Mouse (Mus musculus): Measurements from ENCODE around the gene Odf3l1.

The Odf3l1 gene

DNA sequence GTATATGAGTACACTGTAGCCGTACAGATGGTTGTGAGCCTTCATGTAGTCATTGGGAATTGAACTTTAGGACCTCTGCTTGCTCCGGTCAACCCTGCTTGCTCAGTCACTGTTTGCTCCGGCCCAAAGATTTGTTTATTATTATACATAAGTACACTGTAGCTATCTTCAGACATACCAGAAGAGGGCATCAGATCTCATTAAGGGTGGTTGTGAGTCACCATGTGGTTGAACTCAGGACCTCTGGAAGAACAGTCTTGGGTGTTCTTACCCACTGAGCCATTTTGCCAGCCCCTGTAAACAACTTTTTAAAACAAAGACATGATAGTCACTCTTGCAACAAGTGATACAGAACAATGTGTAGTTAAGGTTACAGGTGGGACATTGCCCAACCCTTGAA is 32.6 kb downstream of the Odf3l1 start:
- Histone ChIP-seq H3K4me3 (replicated peaks; ENCODE audit: low read length) (no peak overlapping the region), H3K27me3 (ENCODE audit: insufficient read depth, low read length) (peaks cover 52% of the 10 kb centered on the region), H3K9me3 (ENCODE audit: low read length) (no peaks in the 10 kb centered on the region)

DNA sequence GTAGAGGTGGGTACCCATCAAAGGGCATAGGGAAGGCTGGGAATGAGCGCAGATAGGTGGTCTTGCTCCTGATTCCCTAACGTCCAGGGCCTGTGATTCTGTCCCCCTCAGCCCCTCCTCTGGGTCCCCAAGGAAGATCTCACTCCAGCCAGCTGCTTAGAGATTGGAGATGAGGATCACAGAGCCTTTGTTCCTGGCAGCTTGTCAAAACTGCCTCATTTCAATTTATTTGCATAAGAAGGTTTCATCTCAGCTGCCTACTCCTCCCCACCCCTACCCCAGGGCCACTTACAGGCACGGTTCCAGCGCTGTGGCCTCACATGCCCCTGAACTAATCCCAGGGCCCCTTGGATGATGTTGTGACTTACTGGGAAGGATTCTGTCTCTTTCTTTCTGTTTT is 34.3 kb downstream of the Odf3l1 start:
- Histone ChIP-seq H3K9me3 (ENCODE audit: low read length) (no peaks in the 10 kb centered on the region), H3K27me3 (ENCODE audit: insufficient read depth, low read length) (peaks cover 58% of the 10 kb centered on the region), H3K4me3 (replicated peaks; ENCODE audit: low read length) (no peak overlapping the region), H3K4me1 (replicated peaks; ENCODE audit: low read depth, low read length) (peaks cover 49% of the 10 kb centered on the region), H3K36me3 (ENCODE audit: insufficient read depth, low read length) (no peaks in the 10 kb centered on the region)
- TF ChIP-seq POU5F1 (IDR thresholded peaks at IDR 0.05; ENCODE audit: borderline replicate concordance, low read length), result no peak
- TF ChIP-seq CTCF (conservative IDR thresholded peaks at IDR 0.05; ENCODE audit: low read length), result no peak
- no peak for TF ChIP-seq NANOG (IDR thresholded peaks at IDR 0.05; ENCODE audit: borderline replicate concordance, low read length)

More for the DNA sequence above, 32.6 kb downstream of the Odf3l1 start:
- no peak for TF ChIP-seq CTCF (conservative IDR thresholded peaks at IDR 0.05; ENCODE audit: low read length)
- TF ChIP-seq POU5F1 (IDR thresholded peaks at IDR 0.05; ENCODE audit: borderline replicate concordance, low read length), result no peak
- TF ChIP-seq NANOG (IDR thresholded peaks at IDR 0.05; ENCODE audit: borderline replicate concordance, low read length), result no peak
- peaks cover 41% of the 10 kb centered on the region for H3K4me1 ChIP-seq (replicated peaks; ENCODE audit: low read depth, low read length)
- no peaks in the 10 kb centered on the region for H3K36me3 ChIP-seq (ENCODE audit: insufficient read depth, low read length)

DNA sequence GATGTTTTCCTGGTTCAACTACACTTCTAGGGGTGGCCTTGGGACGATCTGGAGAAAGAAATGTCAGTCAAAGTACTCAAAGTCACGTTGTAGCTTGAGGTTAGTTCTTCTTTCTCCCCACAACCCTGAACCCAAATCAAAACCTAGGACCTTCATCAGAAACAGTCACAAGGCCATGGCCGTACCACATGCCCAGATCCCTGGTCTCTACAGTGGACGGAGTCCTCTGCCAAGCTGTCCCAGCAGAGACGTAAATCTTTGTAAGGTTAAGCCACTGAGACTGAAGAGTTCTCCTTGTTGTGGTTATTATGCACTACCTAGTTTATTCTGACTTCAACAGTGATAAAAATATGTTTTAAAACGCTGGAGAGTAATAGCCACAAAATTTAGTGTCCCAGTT is 35.6 kb downstream of the Odf3l1 start:
- H3K36me3 ChIP-seq (ENCODE audit: insufficient read depth, low read length), result no peaks in the 10 kb centered on the region
- no peak overlapping the region for H3K4me3 ChIP-seq (replicated peaks; ENCODE audit: low read length)
- H3K27me3 ChIP-seq (ENCODE audit: insufficient read depth, low read length), result peaks cover 66% of the 10 kb centered on the region
- TF ChIP-seq NANOG (IDR thresholded peaks at IDR 0.05; ENCODE audit: borderline replicate concordance, low read length), result no peak
- no peak for TF ChIP-seq POU5F1 (IDR thresholded peaks at IDR 0.05; ENCODE audit: borderline replicate concordance, low read length)
- no peak for TF ChIP-seq CTCF (conservative IDR thresholded peaks at IDR 0.05; ENCODE audit: low read length)
- peaks cover 45% of the 10 kb centered on the region for H3K4me1 ChIP-seq (replicated peaks; ENCODE audit: low read depth, low read length)
- H3K9me3 ChIP-seq (ENCODE audit: low read length), result no peaks in the 10 kb centered on the region

GRCm38 (mm10) chr9:56828146-56828545 is 36.3 kb downstream of the Odf3l1 start:
- Histone ChIP-seq H3K4me1 (replicated peaks; ENCODE audit: low read depth, low read length) (peaks cover 38% of the 10 kb centered on the region), H3K27me3 (ENCODE audit: insufficient read depth, low read length) (peaks cover 63% of the 10 kb centered on the region), H3K4me3 (replicated peaks; ENCODE audit: low read length) (no peak overlapping the region), H3K9me3 (ENCODE audit: low read length) (no peaks in the 10 kb centered on the region), H3K36me3 (ENCODE audit: insufficient read depth, low read length) (no peaks in the 10 kb centered on the region)
- no peak for TF ChIP-seq POU5F1 (IDR thresholded peaks at IDR 0.05; ENCODE audit: borderline replicate concordance, low read length)
- TF ChIP-seq NANOG (IDR thresholded peaks at IDR 0.05; ENCODE audit: borderline replicate concordance, low read length), result no peak
- no peak for TF ChIP-seq CTCF (conservative IDR thresholded peaks at IDR 0.05; ENCODE audit: low read length)

GRCm38 (mm10) chr9:56825476-56826213 is 38.8 kb downstream of the Odf3l1 start:
- H3K4me1 ChIP-seq (replicated peaks; ENCODE audit: low read depth, low read length), result peaks cover 30% of the 10 kb centered on the region
- H3K27me3 ChIP-seq (ENCODE audit: insufficient read depth, low read length), result peaks cover 67% of the 10 kb centered on the region
- H3K4me3 ChIP-seq (replicated peaks; ENCODE audit: low read length), result peak overlapping the region; percentile 68
- TF ChIP-seq NANOG (IDR thresholded peaks at IDR 0.05; ENCODE audit: borderline replicate concordance, low read length), result no peak
- H3K9me3 ChIP-seq (ENCODE audit: low read length), result no peaks in the 10 kb centered on the region
- no peaks in the 10 kb centered on the region for H3K36me3 ChIP-seq (ENCODE audit: insufficient read depth, low read length)

GRCm38 (mm10) chr9:56824900-56825299 is 39.6 kb downstream of the Odf3l1 start:
- no peaks in the 10 kb centered on the region for H3K9me3 ChIP-seq (ENCODE audit: low read length)
- peak; percentile 27 for TF ChIP-seq CTCF (conservative IDR thresholded peaks at IDR 0.05; ENCODE audit: low read length)
- TF ChIP-seq POU5F1 (IDR thresholded peaks at IDR 0.05; ENCODE audit: borderline replicate concordance, low read length), result no peak
- no peak for TF ChIP-seq NANOG (IDR thresholded peaks at IDR 0.05; ENCODE audit: borderline replicate concordance, low read length)
- no peak overlapping the region for H3K4me3 ChIP-seq (replicated peaks; ENCODE audit: low read length)

DNA sequence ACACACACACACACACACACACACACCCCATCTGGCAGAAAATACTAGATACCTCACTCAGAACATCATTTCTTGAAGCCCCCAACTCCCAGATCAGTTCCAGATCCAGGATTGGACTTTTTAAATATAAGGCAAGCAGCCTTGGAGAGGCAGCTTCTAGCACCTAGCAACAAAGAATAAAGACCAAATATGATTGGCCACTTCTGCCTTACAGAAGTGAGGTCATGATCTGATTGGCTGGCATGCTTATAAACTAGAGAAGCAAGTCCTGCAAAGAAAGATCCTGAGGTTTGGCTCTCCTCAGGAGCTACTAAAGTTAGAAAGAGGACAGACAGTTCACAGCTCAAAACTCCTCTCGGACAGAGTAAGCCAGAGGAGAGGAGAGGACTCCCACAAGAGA is 53.6 kb downstream of the Odf3l1 start:
- Histone ChIP-seq H3K36me3 (ENCODE audit: insufficient read depth, low read length) (no peaks in the 10 kb centered on the region), H3K4me3 (replicated peaks; ENCODE audit: low read length) (no peak overlapping the region), H3K4me1 (replicated peaks; ENCODE audit: low read depth, low read length) (no peaks in the 10 kb centered on the region), H3K9me3 (ENCODE audit: low read length) (no peaks in the 10 kb centered on the region), H3K27me3 (ENCODE audit: insufficient read depth, low read length) (peaks cover 56% of the 10 kb centered on the region)
- TF ChIP-seq CTCF (conservative IDR thresholded peaks at IDR 0.05; ENCODE audit: low read length) (no peak), NANOG (IDR thresholded peaks at IDR 0.05; ENCODE audit: borderline replicate concordance, low read length) (no peak), POU5F1 (IDR thresholded peaks at IDR 0.05; ENCODE audit: borderline replicate concordance, low read length) (no peak)

More at GRCm38 (mm10) chr9:56824900-56825299, 39.6 kb downstream of the Odf3l1 start:
- H3K27me3 ChIP-seq (ENCODE audit: insufficient read depth, low read length), result peaks cover 67% of the 10 kb centered on the region
- H3K4me1 ChIP-seq (replicated peaks; ENCODE audit: low read depth, low read length), result peaks cover 22% of the 10 kb centered on the region
- H3K36me3 ChIP-seq (ENCODE audit: insufficient read depth, low read length), result no peaks in the 10 kb centered on the region

DNA sequence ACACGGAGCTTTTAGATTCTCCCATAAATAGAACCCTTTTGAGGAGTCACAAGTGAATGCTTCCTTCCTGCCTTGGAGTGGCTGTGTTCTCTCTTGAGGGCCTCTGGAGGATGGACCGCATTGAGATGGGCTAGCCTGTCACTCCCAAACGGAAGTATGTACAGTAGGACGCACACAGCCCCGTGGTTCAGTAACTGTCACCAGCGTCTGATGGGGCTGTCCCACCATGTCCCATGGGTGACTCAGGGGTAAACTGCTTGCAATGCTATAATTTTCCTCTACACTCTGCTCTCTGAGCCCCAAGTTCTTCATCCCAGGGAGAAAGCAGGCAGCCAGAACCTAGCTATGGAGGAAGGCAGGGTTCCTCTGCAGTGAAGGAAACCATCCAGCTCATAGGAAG is 56.5 kb downstream of the Odf3l1 start:
- H3K4me1 ChIP-seq (replicated peaks; ENCODE audit: low read depth, low read length), result no peaks in the 10 kb centered on the region
- no peaks in the 10 kb centered on the region for H3K36me3 ChIP-seq (ENCODE audit: insufficient read depth, low read length)
- no peaks in the 10 kb centered on the region for H3K9me3 ChIP-seq (ENCODE audit: low read length)
- TF ChIP-seq POU5F1 (IDR thresholded peaks at IDR 0.05; ENCODE audit: borderline replicate concordance, low read length) (no peak), CTCF (conservative IDR thresholded peaks at IDR 0.05; ENCODE audit: low read length) (no peak), NANOG (IDR thresholded peaks at IDR 0.05; ENCODE audit: borderline replicate concordance, low read length) (no peak)
- no peak overlapping the region for H3K4me3 ChIP-seq (replicated peaks; ENCODE audit: low read length)
- H3K27me3 ChIP-seq (ENCODE audit: insufficient read depth, low read length), result peaks cover 44% of the 10 kb centered on the region

GRCm38 (mm10) chr9:56803146-56803545 is 61.3 kb downstream of the Odf3l1 start:
- Histone ChIP-seq H3K27me3 (ENCODE audit: insufficient read depth, low read length) (peaks cover 61% of the 10 kb centered on the region), H3K4me3 (replicated peaks; ENCODE audit: low read length) (no peak overlapping the region), H3K4me1 (replicated peaks; ENCODE audit: low read depth, low read length) (peaks cover 6% of the 10 kb centered on the region), H3K36me3 (ENCODE audit: insufficient read depth, low read length) (no peaks in the 10 kb centered on the region), H3K9me3 (ENCODE audit: low read length) (no peaks in the 10 kb centered on the region)
- TF ChIP-seq POU5F1 (IDR thresholded peaks at IDR 0.05; ENCODE audit: borderline replicate concordance, low read length) (no peak), NANOG (IDR thresholded peaks at IDR 0.05; ENCODE audit: borderline replicate concordance, low read length) (no peak), CTCF (conservative IDR thresholded peaks at IDR 0.05; ENCODE audit: low read length) (no peak)
